Mouse (Mus musculus) thymus, adult 2 months (tissue): ENCODE data around the gene Spry1. TPM values are rescaled to one million over a fixed set of nuclear protein-coding genes. Genes with fewer than 3 reads are reported as not detected.
A peak's percentile ranks its signal among the peaks of the same experiment; 100 is the strongest.

Experiments used
- DNase-seq: peaks from one replicate; pipeline ENCODE4 v3.0.0; 2021
- H3K27ac ChIP-seq: fragments of 200-500 bp; 2 replicates; pipeline ENCODE4 v1.5.1; 2012; ENCODE audit warnings: low read length, control low read depth; ENCODE audit not compliant: control insufficient read depth, insufficient read depth
- H3K27me3 ChIP-seq: fragments of 200-500 bp; 2 replicates; pipeline ENCODE4 v1.6.1; 2012; ENCODE audit warnings: mild to moderate bottlenecking, low read length, moderate library complexity, mixed read lengths; ENCODE audit not compliant: control insufficient read depth, insufficient read depth
- H3K36me3 ChIP-seq: fragments of 200-500 bp; 2 replicates; pipeline ENCODE4 v1.6.1; 2012; ENCODE audit warnings: mild to moderate bottlenecking, low read length, moderate library complexity; ENCODE audit not compliant: control insufficient read depth, insufficient read depth
- H3K4me1 ChIP-seq: fragments of 200-500 bp; replicated peaks from 2 replicates; pipeline ENCODE4 v1.6.1; 2012; ENCODE audit warnings: low read length; ENCODE audit not compliant: control insufficient read depth, insufficient read depth
- H3K4me3 ChIP-seq: fragments of 200-500 bp; 2 replicates; pipeline ENCODE4 v1.5.1; 2012; ENCODE audit warnings: mild to moderate bottlenecking, low read length, control low read depth, moderate library complexity; ENCODE audit not compliant: control insufficient read depth, insufficient read depth
- CTCF ChIP-seq: fragments of 200-500 bp; IDR thresholded peaks from 2 replicates; pipeline ENCODE4 v1.5.1; 2012; ENCODE audit warnings: mild to moderate bottlenecking, control low read depth, low read length, moderate library complexity, borderline replicate concordance; ENCODE audit not compliant: control insufficient read depth, poor library complexity, insufficient read depth; ENCODE audit errors: extremely low read depth
- POLR2A ChIP-seq: fragments of 200-500 bp; IDR thresholded peaks from 2 replicates; pipeline ENCODE4 v1.6.1; 2012; ENCODE audit warnings: mild to moderate bottlenecking, low read length, control low read depth, moderate library complexity; ENCODE audit not compliant: control insufficient read depth, poor library complexity, insufficient read depth; ENCODE audit errors: extremely low read depth
- WGBS: fragments of 180-500 bp; shearing (Covaris S2); methylation state at CpG from one replicate; pipeline ENCODE4 v1.1.7; 2018; 5-methylcytosine and 5-hydroxymethylcytosine counted together
- polyA plus RNA-seq: library from polyadenylated mRNA; depleted of rRNA; stranded (reverse); fragments of >200 nt; gene quantifications from 2 replicates; pipeline ENCODE4 v1.2.3, GENCODE M21; 2012

Spry1 gene
- polyA plus RNA-seq, 1 experiment = 12.7 TPM

GRCm38 (mm10) chr3:37645061-37645460 lies 5.3 kb downstream of the Spry1 start:
- H3K36me3 ChIP-seq = no peaks in the 10 kb centered on the region
- peaks cover 11% of the 10 kb centered on the region for H3K4me1 ChIP-seq
- H3K27me3 ChIP-seq = no peaks in the 10 kb centered on the region
- no peak overlapping the region for H3K27ac ChIP-seq
- TF ChIP-seq CTCF = no peak
- TF ChIP-seq POLR2A = no peak
- H3K4me3 ChIP-seq = no peak overlapping the region
- 11% methylated on average over 6 of the region's 6 CpGs for WGBS
- DNase-seq = no peak

GRCm38 (mm10) chr3:37646221-37646620 lies 6.5 kb downstream of the Spry1 start:
- peaks cover 11% of the 10 kb centered on the region for H3K4me1 ChIP-seq
- no peak for DNase-seq
- no peaks in the 10 kb centered on the region for H3K27me3 ChIP-seq
- H3K4me3 ChIP-seq = no peak overlapping the region
- 97% methylated on average over 9 of the region's 9 CpGs for WGBS
- H3K36me3 ChIP-seq = no peaks in the 10 kb centered on the region
- no peak overlapping the region for H3K27ac ChIP-seq
- TF ChIP-seq CTCF = no peak
- no peak for TF ChIP-seq POLR2A

- WGBS = 94% methylated on average over 10 of the region's 10 CpGs
- no peak for TF ChIP-seq POLR2A
- no peak for TF ChIP-seq CTCF
- no peaks in the 10 kb centered on the region for H3K36me3 ChIP-seq
- DNase-seq = no peak
- H3K4me1 ChIP-seq = peaks cover 11% of the 10 kb centered on the region
- H3K27ac ChIP-seq = no peak overlapping the region
- no peak overlapping the region for H3K4me3 ChIP-seq
- no peaks in the 10 kb centered on the region for H3K27me3 ChIP-seq
Measured at GRCm38 (mm10) chr3:37647225-37647624, 7.5 kb downstream of the Spry1 start.

GRCm38 (mm10) chr3:37648244-37648643 lies 8.5 kb downstream of the Spry1 start:
- WGBS = 72% methylated on average over 13 of the region's 13 CpGs
- no peak for TF ChIP-seq CTCF
- no peak for TF ChIP-seq POLR2A
- Histone ChIP-seq H3K36me3 (no peaks in the 10 kb centered on the region), H3K4me3 (no peak overlapping the region), H3K27ac (no peak overlapping the region), H3K27me3 (no peaks in the 10 kb centered on the region), H3K4me1 (peaks cover 11% of the 10 kb centered on the region)
- DNase-seq = no peak

- no peak for TF ChIP-seq POLR2A
- no peak for TF ChIP-seq CTCF
- Histone ChIP-seq H3K27me3 (no peaks in the 10 kb centered on the region), H3K4me3 (no peak overlapping the region), H3K36me3 (no peaks in the 10 kb centered on the region), H3K4me1 (peaks cover 20% of the 10 kb centered on the region), H3K27ac (no peak overlapping the region)
- 92% methylated on average over 6 of the region's 6 CpGs for WGBS
- no peak for DNase-seq
Measured at GRCm38 (mm10) chr3:37649281-37649680, 9.5 kb downstream of the Spry1 start.

GRCm38 (mm10) chr3:37652537-37652936 lies 12.8 kb downstream of the Spry1 start:
- no peaks in the 10 kb centered on the region for H3K27me3 ChIP-seq
- H3K4me1 ChIP-seq = peaks cover 29% of the 10 kb centered on the region
- H3K36me3 ChIP-seq = no peaks in the 10 kb centered on the region
- no peak overlapping the region for H3K27ac ChIP-seq
- no peak for DNase-seq
- TF ChIP-seq CTCF = no peak
- no peak for TF ChIP-seq POLR2A
- H3K4me3 ChIP-seq = no peak overlapping the region
- 96% methylated on average over 9 of the region's 9 CpGs for WGBS

GRCm38 (mm10) chr3:37653935-37654729 lies 14.4 kb downstream of the Spry1 start:
- H3K27ac ChIP-seq = peak overlapping the region; percentile 77
- H3K36me3 ChIP-seq = no peaks in the 10 kb centered on the region
- peak overlapping the region; percentile 67 for H3K4me3 ChIP-seq
- peaks cover 21% of the 10 kb centered on the region for H3K4me1 ChIP-seq
- H3K27me3 ChIP-seq = no peaks in the 10 kb centered on the region
- DNase-seq = peak; percentile 40
- TF ChIP-seq CTCF (no peak), POLR2A (no peak)
- WGBS = 2% methylated on average over 16 of the region's 16 CpGs

- H3K4me3 ChIP-seq = no peak overlapping the region
- H3K27ac ChIP-seq = peak overlapping the region; percentile 22; the same call in 1 of the 2 replicates
Measured at GRCm38 (mm10) chr3:37654787-37655186, 15.0 kb downstream of the Spry1 start.

More at GRCm38 (mm10) chr3:37654787-37655186, 15.0 kb downstream of the Spry1 start:
- no peak for TF ChIP-seq POLR2A
- WGBS = 75% methylated on average over 6 of the region's 6 CpGs
- peaks cover 21% of the 10 kb centered on the region for H3K4me1 ChIP-seq
- no peaks in the 10 kb centered on the region for H3K27me3 ChIP-seq
- DNase-seq = no peak
- H3K36me3 ChIP-seq = no peaks in the 10 kb centered on the region
